Mouse (Mus musculus) spleen, adult 2 months (tissue): ENCODE results near the gene Sema6b. TPM values are rescaled to one million over a fixed set of nuclear protein-coding genes. Genes with fewer than 3 reads are reported as not detected.

Experiments used
- DNase-seq, 2 experiments: peaks; one replicate each; pipeline versions ENCODE4 v3.0.0 to v3.0.0-alpha.2; 2012 to 2021; ENCODE audit warnings: low spot score in 2 of 2, low read depth in 1 of 2
- H3K27ac ChIP-seq: fragments of 200-500 bp; 2 replicates; pipeline ENCODE4 v1.5.1; 2012; ENCODE audit warnings: low read length, inconsistent platforms; ENCODE audit not compliant: insufficient read depth
- H3K27me3 ChIP-seq: fragments of 200-500 bp; 2 replicates; pipeline ENCODE4 v1.6.1; 2012; ENCODE audit warnings: mild to moderate bottlenecking, moderate library complexity, low read length, inconsistent platforms; ENCODE audit not compliant: control insufficient read depth, insufficient read depth
- H3K36me3 ChIP-seq: fragments of 200-500 bp; 2 replicates; pipeline ENCODE4 v1.6.1; 2012; ENCODE audit warnings: mild to moderate bottlenecking, low read length, inconsistent platforms; ENCODE audit not compliant: control insufficient read depth, insufficient read depth
- H3K4me1 ChIP-seq: fragments of 200-500 bp; 2 replicates; pipeline ENCODE4 v1.6.1; 2011; ENCODE audit warnings: inconsistent platforms; ENCODE audit not compliant: control insufficient read depth, insufficient read depth, insufficient read length
- H3K4me3 ChIP-seq: fragments of 200-500 bp; 2 replicates; pipeline ENCODE4 v1.5.1; 2011; ENCODE audit warnings: mild to moderate bottlenecking, inconsistent platforms; ENCODE audit not compliant: insufficient read depth, insufficient read length; ENCODE audit errors: extremely low read depth
- CTCF ChIP-seq: fragments of 200-500 bp; IDR thresholded peaks from 2 replicates; pipeline ENCODE4 v1.5.1; 2011; ENCODE audit warnings: mild to moderate bottlenecking, inconsistent platforms; ENCODE audit not compliant: insufficient read depth, insufficient read length, insufficient replicate concordance; ENCODE audit errors: extremely low read depth
- POLR2A ChIP-seq: fragments of 200-500 bp; IDR thresholded peaks from 2 replicates; pipeline ENCODE4 v1.6.1; 2011; ENCODE audit warnings: low read depth, low read length, inconsistent platforms
- WGBS: fragments of 180-500 bp; shearing (Covaris S2); methylation state at CpG from one replicate; pipeline ENCODE4 v1.1.7; 2018; 5-methylcytosine and 5-hydroxymethylcytosine counted together
- polyA plus RNA-seq: library from polyadenylated mRNA; depleted of rRNA; stranded (reverse); fragments of >200 nt; gene quantifications from 2 replicates; pipeline ENCODE4 v1.2.3, GENCODE M21; 2012

The Sema6b gene
- polyA plus RNA-seq, 1 experiment, result 9.1 TPM

GRCm38 (mm10) chr17:56162231-56162774 lies 22.2 kb upstream of the Sema6b start, which contains the start of gene Tnfaip8l1:
Tnfaip8l1 (plus strand) TSS chr17:56162477.
- H3K27me3 ChIP-seq, result peaks cover 1% of the 10 kb centered on the region; the same call in 1 of the 2 replicates
- TF ChIP-seq CTCF, result no peak
- TF ChIP-seq POLR2A, result no peak
- H3K36me3 ChIP-seq, result no peaks in the 10 kb centered on the region
- 1% methylated on average over 30 of the region's 30 CpGs for WGBS
- peak; percentile 71 to 89 for DNase-seq
- no peaks in the 10 kb centered on the region; the same call in 1 of the 2 replicates for H3K4me1 ChIP-seq
- H3K4me3 ChIP-seq, result peak within 1 kb of the TSS; percentile 63
- peak within 1 kb of the TSS; percentile 78 for H3K27ac ChIP-seq

GRCm38 (mm10) chr17:56159729-56160128 lies 19.6 kb upstream of the Sema6b start:
- WGBS, result 3% methylated on average over 9 of the region's 9 CpGs
- Histone ChIP-seq H3K36me3 (no peaks in the 10 kb centered on the region), H3K4me1 (no peaks in the 10 kb centered on the region; the same call in 1 of the 2 replicates), H3K27ac (no peak overlapping the region), H3K4me3 (no peak overlapping the region), H3K27me3 (peaks cover 1% of the 10 kb centered on the region; the same call in 1 of the 2 replicates)
- TF ChIP-seq POLR2A (no peak), CTCF (peak; percentile 81)
- no peak for DNase-seq

GRCm38 (mm10) chr17:56153643-56154042 lies 13.5 kb upstream of the Sema6b start:
- WGBS, result 57% methylated on average over 9 of the region's 9 CpGs
- no peaks in the 10 kb centered on the region; the same call in none of the 2 replicates for H3K4me1 ChIP-seq

GRCm38 (mm10) chr17:56149897-56150296 lies 9.8 kb upstream of the Sema6b start:
- 31% methylated on average over 2 of the region's 2 CpGs for WGBS
- Histone ChIP-seq H3K36me3 (no peaks in the 10 kb centered on the region), H3K4me3 (no peak overlapping the region), H3K4me1 (peaks cover 6% of the 10 kb centered on the region), H3K27me3 (no peaks in the 10 kb centered on the region), H3K27ac (no peak overlapping the region)
- no peak for TF ChIP-seq CTCF
- TF ChIP-seq POLR2A, result no peak
- no peak for DNase-seq

More at GRCm38 (mm10) chr17:56153643-56154042, 13.5 kb upstream of the Sema6b start:
- Histone ChIP-seq H3K36me3 (no peaks in the 10 kb centered on the region), H3K4me3 (no peak overlapping the region), H3K27ac (no peak overlapping the region), H3K27me3 (peaks cover 1% of the 10 kb centered on the region; the same call in 1 of the 2 replicates)
- no peak for DNase-seq
- TF ChIP-seq POLR2A, result no peak
- TF ChIP-seq CTCF, result no peak

- H3K4me3 ChIP-seq, result peak overlapping the region; percentile 46
- peaks cover 6% of the 10 kb centered on the region for H3K4me1 ChIP-seq
- no peak for DNase-seq
- TF ChIP-seq POLR2A, result no peak
- TF ChIP-seq CTCF, result no peak
- H3K36me3 ChIP-seq, result no peaks in the 10 kb centered on the region
- H3K27me3 ChIP-seq, result no peaks in the 10 kb centered on the region
- no peak overlapping the region for H3K27ac ChIP-seq
- WGBS, result 8% methylated on average over 30 of the region's 30 CpGs
Measured at GRCm38 (mm10) chr17:56148790-56149618, 8.9 kb upstream of the Sema6b start.

- TF ChIP-seq CTCF (no peak), POLR2A (no peak)
- H3K36me3 ChIP-seq, result no peaks in the 10 kb centered on the region
- peak; percentile 31 to 44 for DNase-seq
- H3K27me3 ChIP-seq, result no peaks in the 10 kb centered on the region
- peak overlapping the region; percentile 46; the same call in 1 of the 2 replicates for H3K4me3 ChIP-seq
- WGBS, result 22% methylated on average over 9 of the region's 9 CpGs
- peaks cover 6% of the 10 kb centered on the region for H3K4me1 ChIP-seq
- no peak overlapping the region for H3K27ac ChIP-seq
Measured at GRCm38 (mm10) chr17:56148280-56148679, 8.1 kb upstream of the Sema6b start.
